Mouse (Mus musculus) G1E-ER4 (cell line): ENCODE measurements around the gene Prdm5. TPM values are rescaled to one million over a fixed set of nuclear protein-coding genes. Genes with fewer than 3 reads are reported as not detected.

Experiments
- GATA1 ChIP-seq: IDR thresholded peaks from one replicate; pipeline ENCODE4 v1.8.0; 2012; ENCODE audit warnings: low read length, inconsistent platforms
- polyA plus RNA-seq: library from polyadenylated mRNA; stranded (reverse); fragments of >175 nt; gene quantifications from 2 replicates; pipeline ENCODE4 v1.2.3, GENCODE M21; 2012

The Prdm5 gene
- polyA plus RNA-seq, 1 experiment: not detected

DNA sequence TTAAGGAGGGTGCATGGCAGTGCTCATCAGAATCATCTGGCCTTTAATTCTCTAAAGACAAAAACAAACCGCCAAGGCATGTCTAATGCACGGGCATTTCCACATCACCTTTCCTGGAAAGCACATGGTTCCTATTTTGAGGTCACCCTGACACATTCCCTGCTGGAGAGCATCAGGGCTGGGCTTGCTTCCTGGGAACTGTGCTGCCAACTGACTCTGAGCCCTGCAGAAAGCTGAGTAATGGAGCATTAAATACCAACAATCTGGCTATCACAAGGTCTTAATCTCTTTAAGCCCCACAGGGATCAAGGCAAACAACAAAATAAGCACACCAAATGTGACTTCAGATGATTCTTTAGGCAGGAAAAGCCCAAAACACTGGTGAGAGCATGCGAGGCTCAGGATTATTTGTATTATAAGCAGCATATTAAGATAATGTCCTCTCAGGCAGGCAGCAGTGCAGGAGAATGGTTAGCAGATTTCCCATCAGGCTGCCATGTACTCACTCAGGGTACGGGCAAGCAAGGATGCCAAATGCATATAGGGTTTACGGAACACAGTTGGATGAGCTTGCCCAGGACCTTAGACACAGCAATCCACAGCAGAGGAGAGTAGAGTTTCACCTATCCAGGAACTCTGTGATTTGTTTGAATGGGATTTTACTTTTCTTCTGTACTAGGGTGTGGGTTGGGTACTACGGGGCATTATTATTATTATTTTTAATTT lies 190.8 kb downstream of the Prdm5 start:
- no peak for TF ChIP-seq GATA1

DNA sequence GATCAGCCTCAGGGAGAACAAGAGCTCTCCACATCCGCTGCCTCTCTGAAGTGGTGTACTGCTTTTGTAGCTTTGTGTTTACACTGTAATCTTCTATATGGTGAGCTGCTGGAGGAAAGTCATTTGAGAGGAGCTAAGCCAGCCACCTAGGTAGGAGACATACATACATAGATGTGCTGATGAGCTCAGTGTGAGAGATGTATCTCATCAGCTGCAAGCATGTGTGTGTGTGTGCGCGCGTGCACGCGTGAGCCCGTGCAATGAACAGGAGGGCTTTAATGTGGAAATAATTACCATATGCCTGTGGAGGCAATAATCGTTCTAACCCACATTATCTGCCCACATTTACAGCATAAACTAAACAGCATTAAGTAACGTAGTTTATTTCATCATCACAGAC lies 191.6 kb downstream of the Prdm5 start:
- TF ChIP-seq GATA1: no peak

Other genes starting within 250 kb of the Prdm5 start
- gene Ndnf, start 107.4 kb upstream of the Prdm5 start, polyA plus RNA-seq: not detected in 2 replicates
- gene 4930544G11Rik, start 173.6 kb downstream of the Prdm5 start, polyA plus RNA-seq: not detected in 2 replicates